Mouse (Mus musculus) midbrain, embryonic 16.5 days (tissue): ENCODE measurements around the gene Pou2f2. TPM values are rescaled to one million over a fixed set of nuclear protein-coding genes. Genes with fewer than 3 reads are reported as not detected.
A peak's percentile ranks its signal among the peaks of the same experiment; 100 is the strongest.

ENCODE experiments used
- ATAC-seq: fragments of 200-750 bp; cut with Nextera tagmentation; 2 replicates; pipeline ENCODE4 v1.8.0; 2017; ENCODE audit warnings: moderate TSS enrichment
- H3K27ac ChIP-seq: fragments of 300-500 bp; sonication (generic); 2 replicates; pipeline ENCODE4 v1.5.1; 2014; ENCODE audit warnings: mild to moderate bottlenecking, low read length, mixed read lengths
- H3K27me3 ChIP-seq: fragments of 300-500 bp; sonication (generic); 2 replicates; pipeline ENCODE4 v1.6.1; 2014; ENCODE audit warnings: low read depth, low read length, mixed read lengths; ENCODE audit not compliant: control insufficient read depth, insufficient read depth
- H3K36me3 ChIP-seq: fragments of 300-500 bp; sonication (generic); 2 replicates; pipeline ENCODE4 v1.6.1; 2014; ENCODE audit warnings: mild to moderate bottlenecking, low read length, moderate library complexity, mixed read lengths; ENCODE audit not compliant: control insufficient read depth, insufficient read depth
- H3K4me1 ChIP-seq: fragments of 300-500 bp; sonication (generic); 2 replicates; pipeline ENCODE4 v1.6.1; 2014; ENCODE audit warnings: mild to moderate bottlenecking, low read length, mixed read lengths; ENCODE audit not compliant: control insufficient read depth, insufficient read depth
- H3K4me2 ChIP-seq: fragments of 300-500 bp; sonication (generic); 2 replicates; pipeline ENCODE4 v1.6.1; 2014; ENCODE audit warnings: mild to moderate bottlenecking, low read length, mixed read lengths
- H3K4me3 ChIP-seq: fragments of 300-500 bp; sonication (generic); 2 replicates; pipeline ENCODE4 v1.5.1; 2014; ENCODE audit warnings: low read depth, mild to moderate bottlenecking, low read length, moderate library complexity, mixed read lengths
- H3K9ac ChIP-seq: fragments of 300-500 bp; sonication (generic); 2 replicates; pipeline ENCODE4 v1.6.1; 2014; ENCODE audit warnings: low read depth, low read length, mixed read lengths
- H3K9me3 ChIP-seq: fragments of 300-500 bp; sonication (generic); replicated peaks from 2 replicates; pipeline ENCODE4 v1.6.1; 2014; ENCODE audit warnings: mild to moderate bottlenecking, low read length, mixed read lengths; ENCODE audit not compliant: control insufficient read depth, poor library complexity, severe bottlenecking
- WGBS: fragments of 180-500 bp; shearing (Covaris S2); extraction: QIAGEN DNeasy Blood & Tissue Kit; methylation state at CpG from one replicate; pipeline ENCODE4 v1.1.7; 2014; 5-methylcytosine and 5-hydroxymethylcytosine counted together
- polyA plus RNA-seq: library from polyadenylated mRNA; unstranded; fragments of >200 nt; fragmentation: Nextera tagmentation; extraction: Ambion mirVana; gene quantifications from 2 replicates; pipeline ENCODE4 v1.2.1, GENCODE M21; 2015

Gene Pou2f2
- polyA plus RNA-seq, 1 experiment from 2014 or later = 42.9 TPM

DNA sequence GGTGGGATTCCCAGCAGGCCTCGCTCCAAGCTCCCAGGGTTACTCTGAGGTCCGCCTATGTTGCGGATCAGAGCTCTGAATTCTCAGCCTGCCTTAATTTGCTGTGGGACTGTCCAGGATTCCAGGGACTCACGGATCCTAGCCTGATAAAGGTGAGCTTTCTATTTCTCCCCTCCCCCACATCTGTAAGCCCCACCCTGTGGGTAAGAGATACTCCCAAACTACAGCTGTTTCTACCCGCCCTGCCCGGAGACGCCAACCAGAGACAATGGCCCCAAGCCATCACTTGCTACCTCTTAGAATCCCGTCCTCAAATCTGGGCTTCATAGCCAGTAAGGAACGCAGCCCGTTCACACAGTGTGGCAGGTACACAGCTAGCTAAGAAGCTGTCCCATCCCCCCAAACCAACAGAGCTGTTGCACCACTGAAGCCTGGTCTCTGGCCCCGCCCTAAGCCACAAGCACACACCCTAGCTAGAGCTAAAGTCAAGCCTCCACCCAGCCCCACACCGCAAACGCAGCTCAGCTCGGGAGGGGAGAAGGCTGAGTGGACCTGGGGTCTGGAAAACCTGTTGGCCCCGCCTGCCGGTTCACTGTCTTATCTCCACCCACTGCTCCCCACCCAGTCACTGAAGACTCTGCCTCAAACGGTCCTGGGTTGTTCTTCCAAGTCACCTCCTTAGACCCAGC, 23.9 kb downstream of the Pou2f2 start:
- Histone ChIP-seq H3K4me3 (no peak overlapping the region), H3K9me3 (no peaks in the 10 kb centered on the region), H3K27me3 (no peaks in the 10 kb centered on the region), H3K27ac (peak overlapping the region; percentile 89; the same call in 1 of the 2 replicates), H3K36me3 (no peaks in the 10 kb centered on the region), H3K9ac (peak overlapping the region; percentile 40; the same call in 1 of the 2 replicates), H3K4me1 (peaks cover 50% of the 10 kb centered on the region), H3K4me2 (no peak overlapping the region)
- 0 out of 2 replicates have a peak, but pooled peaks have one; percentile 3 for ATAC-seq
- 14% methylated on average over 17 of the region's 17 CpGs for WGBS

DNA sequence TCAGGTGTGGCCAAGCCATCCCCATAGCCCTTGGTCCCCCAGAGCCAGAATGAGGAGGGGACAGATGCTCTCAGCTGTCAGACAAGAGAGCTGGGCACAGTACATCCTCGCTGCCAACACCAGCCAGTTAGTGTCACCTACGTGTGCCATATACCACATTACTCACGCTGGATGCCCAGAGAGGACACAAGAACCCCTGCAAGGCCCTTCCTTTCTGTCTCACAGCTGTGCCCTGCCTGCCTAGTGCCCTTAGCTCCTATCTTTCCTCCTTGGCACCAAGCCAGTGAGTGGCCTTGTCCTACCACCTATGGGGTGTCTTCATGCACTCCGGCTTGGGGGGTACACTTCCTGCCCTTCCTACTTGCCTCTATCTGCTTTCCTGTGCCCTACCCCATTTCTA, 24.9 kb downstream of the Pou2f2 start:
- 56% methylated on average over 4 of the region's 4 CpGs for WGBS
- Histone ChIP-seq H3K36me3 (no peaks in the 10 kb centered on the region), H3K27me3 (no peaks in the 10 kb centered on the region), H3K9ac (peak overlapping the region; percentile 40), H3K4me3 (no peak overlapping the region; the same call in 1 of the 2 replicates), H3K4me1 (peaks cover 60% of the 10 kb centered on the region), H3K4me2 (peak overlapping the region; percentile 43), H3K27ac (peak overlapping the region; percentile 89), H3K9me3 (no peaks in the 10 kb centered on the region)
- ATAC-seq = no peak

DNA sequence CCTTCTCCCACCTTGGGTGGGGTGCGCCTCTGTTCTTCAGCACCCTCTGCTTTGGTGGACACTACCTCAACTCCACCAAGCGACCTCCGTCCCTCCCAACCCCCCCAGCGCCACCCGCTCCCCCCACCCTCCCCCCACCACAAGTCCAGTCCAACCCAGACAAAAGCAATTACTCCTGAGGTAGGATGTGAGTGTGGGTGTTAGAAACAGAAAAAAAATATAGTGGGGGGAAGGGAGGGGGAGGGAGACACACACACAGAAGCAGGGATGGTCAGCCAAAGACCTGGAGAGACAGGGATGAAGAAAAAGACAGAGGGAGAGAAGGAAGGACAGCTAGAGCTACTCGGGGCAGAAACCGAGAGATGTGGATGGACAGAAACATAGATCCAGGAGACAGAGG, 25.7 kb downstream of the Pou2f2 start:
- Histone ChIP-seq H3K9ac (peak overlapping the region; percentile 4; the same call in 1 of the 2 replicates), H3K4me1 (peaks cover 60% of the 10 kb centered on the region), H3K4me2 (peak overlapping the region; percentile 43), H3K4me3 (0 out of 2 replicates have a peak overlapping the region, but pooled peaks have one; percentile 1), H3K27me3 (no peaks in the 10 kb centered on the region), H3K9me3 (no peaks in the 10 kb centered on the region), H3K27ac (peak overlapping the region; percentile 89), H3K36me3 (no peaks in the 10 kb centered on the region)
- ATAC-seq = no peak
- WGBS = 31% methylated on average over 7 of the region's 7 CpGs

DNA sequence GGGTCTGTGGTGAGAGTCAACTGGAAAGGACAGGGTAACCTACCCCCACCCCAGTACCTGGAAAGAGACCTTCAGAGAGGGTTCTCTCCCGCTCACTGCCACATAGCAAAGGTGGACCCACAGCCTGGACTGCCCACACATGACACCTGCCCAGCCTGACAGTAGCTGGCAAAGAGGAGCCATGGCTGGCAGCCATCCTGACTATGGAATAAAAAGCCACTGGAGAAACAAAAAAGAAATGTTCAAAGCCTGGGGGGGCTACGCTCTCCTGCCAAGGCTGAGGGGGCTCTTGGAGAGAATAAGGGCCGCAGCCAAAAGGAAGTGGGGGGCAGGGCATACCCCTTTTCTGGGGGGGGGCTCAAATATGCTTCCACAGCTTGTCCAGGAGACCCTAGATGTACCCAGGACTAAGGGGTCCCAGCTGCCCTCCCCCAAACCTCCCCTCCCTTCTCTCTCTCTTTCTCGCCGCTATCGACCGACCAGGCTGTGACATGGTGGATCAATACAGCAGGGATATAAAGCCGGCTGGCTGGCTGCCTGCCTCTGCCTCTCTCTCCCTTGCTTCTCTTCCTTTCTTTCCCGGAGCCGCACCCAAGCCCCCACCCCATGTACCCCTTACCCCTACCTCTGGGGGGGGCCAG, 27.5 kb downstream of the Pou2f2 start:
- Histone ChIP-seq H3K4me1 (peaks cover 60% of the 10 kb centered on the region), H3K4me2 (peak overlapping the region; percentile 43), H3K27me3 (no peaks in the 10 kb centered on the region), H3K27ac (peak overlapping the region; percentile 89), H3K9ac (peak overlapping the region; percentile 63), H3K4me3 (peak overlapping the region; percentile 19), H3K36me3 (no peaks in the 10 kb centered on the region), H3K9me3 (no peaks in the 10 kb centered on the region)
- peak; percentile 21; the same call in 1 of the 2 replicates for ATAC-seq
- WGBS = 18% methylated on average over 10 of the region's 10 CpGs

DNA sequence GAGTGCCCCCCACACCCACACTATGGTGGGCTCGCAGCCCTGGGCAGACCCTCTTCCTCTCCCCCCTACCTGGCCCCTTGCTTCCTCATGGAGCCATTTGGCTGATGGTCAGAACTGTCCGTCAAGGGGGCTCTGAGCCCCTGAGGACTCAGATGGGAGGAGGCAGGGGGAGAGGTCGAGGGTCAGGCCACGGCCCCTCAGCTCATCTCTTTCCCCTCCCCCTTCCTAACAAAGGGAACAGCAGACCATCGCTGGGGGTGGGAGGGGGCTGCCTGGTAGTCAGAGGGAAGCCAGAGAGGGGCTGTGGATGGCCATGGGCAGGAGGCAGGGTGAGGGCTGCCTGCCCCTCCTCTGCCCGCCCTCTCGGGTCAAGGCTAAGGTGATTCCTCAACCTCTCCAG, 28.5 kb downstream of the Pou2f2 start:
- Histone ChIP-seq H3K9ac (peak overlapping the region; percentile 63), H3K4me1 (peaks cover 60% of the 10 kb centered on the region)

DNA sequence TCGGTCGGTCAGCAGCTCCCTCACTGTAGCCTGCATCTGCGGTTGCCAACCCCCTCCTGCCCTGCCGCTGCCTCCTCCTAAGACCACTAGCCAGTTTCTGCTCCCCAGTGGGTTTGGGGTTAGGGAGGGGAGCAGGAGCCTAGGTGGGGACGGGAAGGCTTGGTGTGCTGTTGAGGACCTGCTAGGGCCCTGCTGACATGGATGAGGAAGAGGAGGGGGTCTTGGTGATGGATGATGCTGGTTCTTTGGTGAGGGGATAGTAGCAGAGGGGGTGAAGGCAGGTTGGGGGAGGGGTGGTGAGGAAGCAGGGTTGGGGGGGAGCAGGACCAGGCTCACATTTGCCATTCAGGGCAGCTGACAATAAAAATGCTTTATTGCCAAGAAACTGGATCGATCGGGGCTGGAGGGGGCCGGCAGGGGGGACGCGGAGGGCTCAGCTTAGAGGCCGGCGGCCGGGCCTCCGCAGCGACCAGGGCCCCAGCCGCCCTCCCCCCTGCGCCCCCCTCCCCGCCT, 29.3 kb downstream of the Pou2f2 start:
- H3K4me1 ChIP-seq = peaks cover 54% of the 10 kb centered on the region
- peak overlapping the region; percentile 13; the same call in 1 of the 2 replicates for H3K4me3 ChIP-seq
- no peaks in the 10 kb centered on the region for H3K36me3 ChIP-seq
- H3K9me3 ChIP-seq = no peaks in the 10 kb centered on the region
- H3K4me2 ChIP-seq = peak overlapping the region; percentile 42
- peak overlapping the region; percentile 63 for H3K9ac ChIP-seq
- ATAC-seq = peak; percentile 44; the same call in 1 of the 2 replicates
- no peaks in the 10 kb centered on the region for H3K27me3 ChIP-seq
- 6% methylated on average over 13 of the region's 18 CpGs for WGBS
- peak overlapping the region; percentile 89 for H3K27ac ChIP-seq

More for the DNA sequence above, 28.5 kb downstream of the Pou2f2 start:
- Histone ChIP-seq H3K4me3 (no peak overlapping the region), H3K9me3 (no peaks in the 10 kb centered on the region), H3K4me2 (peak overlapping the region; percentile 42), H3K27ac (peak overlapping the region; percentile 89), H3K36me3 (no peaks in the 10 kb centered on the region), H3K27me3 (no peaks in the 10 kb centered on the region)
- 0% methylated on average over 6 of the region's 7 CpGs for WGBS
- no peak; the same call in 1 of the 2 replicates for ATAC-seq

DNA sequence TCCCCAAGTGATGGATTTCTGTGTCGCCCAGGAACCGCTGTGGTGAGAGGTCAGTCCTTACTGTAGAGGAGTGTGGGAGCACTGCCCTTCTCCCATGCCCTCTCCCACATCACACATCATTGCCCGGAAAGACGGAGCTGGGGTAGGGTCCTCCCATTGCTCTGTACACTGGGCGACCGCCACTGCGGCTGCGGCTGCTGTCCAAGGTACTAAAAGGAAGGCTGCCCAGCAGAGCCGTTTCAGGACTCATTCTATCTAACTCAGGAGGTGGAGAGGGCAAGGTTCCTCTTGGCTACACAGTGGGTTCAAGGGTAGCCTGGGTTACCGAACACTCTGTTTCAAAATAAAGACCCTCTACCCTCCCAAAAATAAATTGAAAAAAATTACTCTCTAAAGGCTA, 33.6 kb downstream of the Pou2f2 start:
- Histone ChIP-seq H3K27me3 (no peaks in the 10 kb centered on the region), H3K36me3 (no peaks in the 10 kb centered on the region), H3K27ac (no peak overlapping the region), H3K9me3 (no peaks in the 10 kb centered on the region), H3K4me3 (no peak overlapping the region), H3K9ac (no peak overlapping the region), H3K4me1 (peaks cover 13% of the 10 kb centered on the region), H3K4me2 (no peak overlapping the region)
- no peak for ATAC-seq
- 12% methylated on average over 10 of the region's 10 CpGs for WGBS

DNA sequence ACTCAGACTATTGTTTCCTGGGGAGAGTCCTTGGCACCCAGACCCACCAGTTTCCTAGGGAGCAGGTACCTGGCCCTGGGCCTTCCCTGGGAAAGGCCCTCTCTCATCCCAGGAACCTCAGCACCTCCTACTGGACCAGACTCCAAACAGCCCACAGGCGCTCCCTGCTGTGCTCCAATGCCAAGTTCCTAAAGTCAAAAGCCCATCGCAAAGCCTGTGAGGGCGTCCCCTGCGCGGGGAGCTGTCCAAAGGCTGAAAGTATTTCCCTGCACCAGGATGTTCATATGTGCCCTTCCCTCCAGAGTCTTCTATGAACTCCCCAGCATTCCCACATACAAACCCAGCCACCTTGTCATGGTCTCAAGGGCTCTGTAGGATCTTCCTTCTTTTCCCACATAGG, 37.8 kb downstream of the Pou2f2 start:
- H3K9ac ChIP-seq = no peak overlapping the region
- no peaks in the 10 kb centered on the region for H3K4me1 ChIP-seq
- H3K27ac ChIP-seq = no peak overlapping the region
- H3K9me3 ChIP-seq = no peaks in the 10 kb centered on the region
- WGBS = 4% methylated on average over 5 of the region's 5 CpGs
- ATAC-seq = no peak
- no peaks in the 10 kb centered on the region for H3K27me3 ChIP-seq
- H3K4me3 ChIP-seq = no peak overlapping the region
- no peaks in the 10 kb centered on the region for H3K36me3 ChIP-seq
- no peak overlapping the region for H3K4me2 ChIP-seq

DNA sequence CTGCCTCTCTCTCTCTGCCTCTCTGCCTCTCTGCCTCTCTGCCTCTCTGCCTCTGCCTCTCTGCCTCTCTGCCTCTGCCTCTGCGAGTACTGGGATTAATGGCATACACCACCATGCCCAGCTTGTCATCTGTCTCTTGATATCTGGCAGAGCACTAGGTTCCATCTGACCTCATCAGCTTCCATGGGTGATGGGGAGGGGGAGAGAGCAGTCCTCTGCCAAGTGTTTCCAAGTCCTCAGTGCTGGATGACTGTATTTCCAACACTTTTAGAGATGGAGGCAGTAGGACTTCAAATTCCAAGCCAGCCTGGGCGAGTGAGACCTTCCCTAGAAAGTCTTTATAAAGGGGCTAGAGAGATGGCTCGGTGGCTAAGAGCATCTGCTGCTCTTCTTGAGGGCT, 42.0 kb downstream of the Pou2f2 start:
- H3K4me1 ChIP-seq = peaks cover 17% of the 10 kb centered on the region
- 58% methylated on average over 3 of the region's 3 CpGs for WGBS
- H3K27me3 ChIP-seq = no peaks in the 10 kb centered on the region; the same call in 1 of the 2 replicates
- H3K27ac ChIP-seq = no peak overlapping the region
- H3K4me2 ChIP-seq = no peak overlapping the region
- no peaks in the 10 kb centered on the region for H3K36me3 ChIP-seq
- ATAC-seq = no peak
- no peaks in the 10 kb centered on the region for H3K9me3 ChIP-seq
- H3K9ac ChIP-seq = no peak overlapping the region
- H3K4me3 ChIP-seq = no peak overlapping the region
